Mouse (Mus musculus) heart, adult 2 months (tissue): ENCODE results near the gene Cd300ld.

Experiments
- CTCF ChIP-seq: fragments of 200-600 bp; IDR thresholded peaks from 2 replicates; pipeline ENCODE4 v1.8.1; 2022; ENCODE audit warnings: antibody characterized with exemption, mild to moderate bottlenecking, moderate library complexity
- EP300 ChIP-seq: fragments of 200-500 bp; IDR thresholded peaks from 2 replicates; pipeline ENCODE4 v1.6.1; 2011; ENCODE audit warnings: low read depth, low read length, control low read depth; ENCODE audit not compliant: insufficient read depth
- POLR2A ChIP-seq: fragments of 200-500 bp; IDR thresholded peaks from 2 replicates; pipeline ENCODE4 v1.6.1; 2011; ENCODE audit warnings: mild to moderate bottlenecking, low read depth, low read length, control low read depth; ENCODE audit not compliant: insufficient read depth

- no peak for TF ChIP-seq CTCF
- no peak for TF ChIP-seq POLR2A
- TF ChIP-seq EP300, result no peak
Observed at GRCm38 (mm10) chr11:114933591-114933990, 56.1 kb downstream of the Cd300ld start.
